Mouse (Mus musculus): Measurements from ENCODE around the gene Fhl4. TPM values are rescaled to one million over a fixed set of nuclear protein-coding genes. Genes with fewer than 3 reads are reported as not detected.

The Fhl4 gene
- total RNA-seq (2012; rRNA removed): 1.2 and 2.0 TPM in 2 replicates

DNA sequence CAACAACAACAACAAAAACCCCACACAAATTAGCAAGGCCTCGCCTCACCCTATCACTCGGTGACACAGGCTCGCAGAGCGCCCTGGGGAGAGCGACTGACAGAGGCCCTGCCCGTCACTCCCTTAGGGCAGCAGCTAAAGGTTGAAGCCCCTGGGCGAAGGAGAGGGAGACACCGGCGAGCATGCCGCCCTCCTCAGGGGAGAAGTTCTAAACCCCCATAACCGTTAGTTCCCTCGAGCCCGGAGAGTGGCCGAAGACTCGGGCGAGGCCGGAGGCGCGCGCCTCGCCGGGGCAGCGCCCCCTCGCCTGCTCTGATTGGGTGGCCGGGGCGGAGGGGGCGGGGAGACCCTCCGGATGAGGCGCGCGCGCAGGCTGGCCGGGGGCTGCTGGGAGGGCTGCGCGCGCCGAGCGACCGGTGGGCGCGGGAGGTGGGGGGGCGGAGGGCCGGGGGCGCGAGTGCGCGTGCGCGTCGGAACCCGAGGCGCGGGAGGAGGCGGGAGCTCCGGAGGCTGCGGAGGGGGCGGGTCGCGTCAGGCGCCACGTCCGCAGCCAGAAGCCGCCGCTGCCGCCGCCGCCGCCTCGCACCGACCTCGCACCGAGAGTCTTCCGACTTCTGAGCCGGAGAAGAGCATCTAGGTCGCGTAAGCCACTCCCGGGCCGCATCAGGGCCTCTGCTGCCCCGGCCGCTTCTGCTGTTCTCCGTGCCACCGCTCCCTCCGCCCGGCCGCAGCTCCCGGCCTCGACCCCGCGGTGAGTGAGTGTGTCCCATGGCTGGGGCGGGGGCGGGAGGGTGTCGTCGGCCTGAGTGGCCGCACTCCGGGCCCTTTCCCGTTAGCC is at the start of gene Fhl4, which contains the start of gene Tmem263:
Gene Fhl4, minus strand, starts transcription at position 249 of the 838 bp plus-strand sequence.
Gene Tmem263, plus strand, starts transcription at position 381 of the 838 bp plus-strand sequence.
- TF ChIP-seq ZC3H11A (IDR thresholded peaks at IDR 0.05; ENCODE audit: borderline replicate concordance, low read depth, low read length): no peak
- TF ChIP-seq CHD2 (IDR thresholded peaks at IDR 0.05; ENCODE audit: low read depth, low read length): no peak
- TF ChIP-seq MAFK (IDR thresholded peaks at IDR 0.05; ENCODE audit: insufficient read depth, low read depth, low read length): no peak
- TF ChIP-seq HCFC1 (IDR thresholded peaks at IDR 0.05; ENCODE audit: borderline replicate concordance, insufficient read depth, low read length): no peak
- TF ChIP-seq ZNF384 (IDR thresholded peaks at IDR 0.05; ENCODE audit: low read depth, low read length): no peak

GRCm38 (mm10) chr10:85149226-85149625 is 46.9 kb upstream of the Fhl4 start:
- Histone ChIP-seq H3K9me3 (ENCODE audit: control insufficient read depth, insufficient read depth, low read depth, low read length) (no peaks in the 10 kb centered on the region), H3K36me3 (ENCODE audit: control insufficient read depth, insufficient read depth, low read length, poor library complexity, severe bottlenecking) (peaks cover 9% of the 10 kb centered on the region), H3K4me1 (ENCODE audit: control insufficient read depth in 2 of 2, insufficient read depth in 2 of 2, low read length in 2 of 2, poor library complexity in 1 of 2) (no peaks in the 10 kb centered on the region), H3K9ac (ENCODE audit: insufficient read depth, low read depth, low read length, poor library complexity, severe bottlenecking) (no peak overlapping the region), H3K27ac (ENCODE audit: insufficient read depth, low read depth, low read length, poor library complexity, severe bottlenecking) (no peak overlapping the region), H3K4me3 (ENCODE audit: insufficient read depth in 1 of 2, low read depth in 1 of 2, low read length in 2 of 2, poor library complexity in 1 of 2, severe bottlenecking in 1 of 2) (no peak overlapping the region)
- TF ChIP-seq ZC3H11A (IDR thresholded peaks at IDR 0.05; ENCODE audit: borderline replicate concordance, low read depth, low read length) (no peak), HCFC1 (IDR thresholded peaks at IDR 0.05; ENCODE audit: borderline replicate concordance, insufficient read depth, low read length) (no peak), ZNF384 (IDR thresholded peaks at IDR 0.05; ENCODE audit: low read depth, low read length) (no peak), MAFK (IDR thresholded peaks at IDR 0.05; ENCODE audit: insufficient read depth, low read depth, low read length) (no peak), CHD2 (IDR thresholded peaks at IDR 0.05; ENCODE audit: low read depth, low read length) (no peak)
- no peak for DNase-seq (ENCODE audit: low read depth, low spot score)
- in situ Hi-C loops (cut with MboI; ENCODE audit: low sequenced_read_pairs in 2 of 2, unreplicated experiment in 2 of 2): no loop called here

More for the DNA sequence above, at the start of gene Fhl4, which contains the start of gene Tmem263:
- in situ Hi-C loops (cut with MboI; ENCODE audit: low sequenced_read_pairs in 2 of 2, unreplicated experiment in 2 of 2): no loop called here
- DNase-seq (ENCODE audit: low read depth, low spot score): peak; percentile 82
- Histone ChIP-seq H3K4me3 (ENCODE audit: insufficient read depth in 1 of 2, low read depth in 1 of 2, low read length in 2 of 2, poor library complexity in 1 of 2, severe bottlenecking in 1 of 2) (peak within 1 kb of the TSS; percentile 98 to 99), H3K27ac (ENCODE audit: insufficient read depth, low read depth, low read length, poor library complexity, severe bottlenecking) (peak within 1 kb of the TSS; percentile 69), H3K4me1 (ENCODE audit: control insufficient read depth in 2 of 2, insufficient read depth in 2 of 2, low read length in 2 of 2, poor library complexity in 1 of 2) (peaks cover 0 to 7% of the 10 kb centered on the region in 2 experiments; a peak in 1 of 4 replicates), H3K9ac (ENCODE audit: insufficient read depth, low read depth, low read length, poor library complexity, severe bottlenecking) (peak within 1 kb of the TSS; percentile 91), H3K9me3 (ENCODE audit: control insufficient read depth, insufficient read depth, low read depth, low read length) (no peaks in the 10 kb centered on the region), H3K36me3 (ENCODE audit: control insufficient read depth, insufficient read depth, low read length, poor library complexity, severe bottlenecking) (no peaks in the 10 kb centered on the region)

DNA sequence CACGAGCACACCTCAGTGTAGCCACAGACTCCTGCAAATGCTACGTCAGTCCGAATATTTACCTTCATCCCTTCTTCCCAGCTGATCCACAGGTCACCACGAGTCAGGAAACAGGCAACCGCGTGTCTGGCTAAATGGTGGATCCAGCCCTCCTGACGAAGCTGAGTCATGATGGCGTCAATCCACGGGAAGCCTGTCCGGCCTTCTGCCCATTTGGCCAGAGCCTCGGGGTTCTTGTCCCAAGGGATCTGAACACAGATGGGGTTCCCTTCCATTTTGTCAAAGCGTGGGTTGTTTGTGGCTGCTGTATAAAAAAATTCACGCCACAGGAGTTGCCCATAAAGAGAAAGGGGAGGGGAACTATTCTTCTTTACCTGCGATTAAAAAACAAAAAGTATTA is 44.0 kb upstream of the Fhl4 start:
- TF ChIP-seq HCFC1 (IDR thresholded peaks at IDR 0.05; ENCODE audit: borderline replicate concordance, insufficient read depth, low read length) (no peak), ZC3H11A (IDR thresholded peaks at IDR 0.05; ENCODE audit: borderline replicate concordance, low read depth, low read length) (no peak), ZNF384 (IDR thresholded peaks at IDR 0.05; ENCODE audit: low read depth, low read length) (no peak), CHD2 (IDR thresholded peaks at IDR 0.05; ENCODE audit: low read depth, low read length) (no peak)
- in situ Hi-C loops (cut with MboI; ENCODE audit: low sequenced_read_pairs in 2 of 2, unreplicated experiment in 2 of 2): no loop called here
- Histone ChIP-seq H3K27ac (ENCODE audit: insufficient read depth, low read depth, low read length, poor library complexity, severe bottlenecking) (no peak overlapping the region), H3K4me3 (ENCODE audit: insufficient read depth in 1 of 2, low read depth in 1 of 2, low read length in 2 of 2, poor library complexity in 1 of 2, severe bottlenecking in 1 of 2) (no peak overlapping the region), H3K4me1 (ENCODE audit: control insufficient read depth in 2 of 2, insufficient read depth in 2 of 2, low read length in 2 of 2, poor library complexity in 1 of 2) (no peaks in the 10 kb centered on the region), H3K9ac (ENCODE audit: insufficient read depth, low read depth, low read length, poor library complexity, severe bottlenecking) (no peak overlapping the region), H3K36me3 (ENCODE audit: control insufficient read depth, insufficient read depth, low read length, poor library complexity, severe bottlenecking) (peaks cover 12% of the 10 kb centered on the region), H3K9me3 (ENCODE audit: control insufficient read depth, insufficient read depth, low read depth, low read length) (no peaks in the 10 kb centered on the region)
- no peak for DNase-seq (ENCODE audit: low read depth, low spot score)

GRCm38 (mm10) chr10:85141465-85141864 is 39.2 kb upstream of the Fhl4 start:
- Histone ChIP-seq H3K27ac (ENCODE audit: insufficient read depth, low read depth, low read length, poor library complexity, severe bottlenecking) (no peak overlapping the region), H3K4me1 (ENCODE audit: control insufficient read depth in 2 of 2, insufficient read depth in 2 of 2, low read length in 2 of 2, poor library complexity in 1 of 2) (0 out of 4 replicates have a peak, but pooled peaks cover 0 to 2% of the 10 kb centered on the region in 2 experiments), H3K9ac (ENCODE audit: insufficient read depth, low read depth, low read length, poor library complexity, severe bottlenecking) (no peak overlapping the region), H3K4me3 (ENCODE audit: insufficient read depth in 1 of 2, low read depth in 1 of 2, low read length in 2 of 2, poor library complexity in 1 of 2, severe bottlenecking in 1 of 2) (no peak overlapping the region), H3K9me3 (ENCODE audit: control insufficient read depth, insufficient read depth, low read depth, low read length) (no peaks in the 10 kb centered on the region), H3K36me3 (ENCODE audit: control insufficient read depth, insufficient read depth, low read length, poor library complexity, severe bottlenecking) (peaks cover 9% of the 10 kb centered on the region; the same call in 1 of the 2 replicates)
- no peak for TF ChIP-seq ZNF384 (IDR thresholded peaks at IDR 0.05; ENCODE audit: low read depth, low read length)
- no peak for TF ChIP-seq ZC3H11A (IDR thresholded peaks at IDR 0.05; ENCODE audit: borderline replicate concordance, low read depth, low read length)
- TF ChIP-seq CHD2 (IDR thresholded peaks at IDR 0.05; ENCODE audit: low read depth, low read length): no peak
- no peak for TF ChIP-seq HCFC1 (IDR thresholded peaks at IDR 0.05; ENCODE audit: borderline replicate concordance, insufficient read depth, low read length)
- no peak for TF ChIP-seq MAFK (IDR thresholded peaks at IDR 0.05; ENCODE audit: insufficient read depth, low read depth, low read length)
- in situ Hi-C loops (cut with MboI; ENCODE audit: low sequenced_read_pairs in 2 of 2, unreplicated experiment in 2 of 2): no loop called here
- no peak for DNase-seq (ENCODE audit: low read depth, low spot score)

Data from ES-E14 (cell line).